Mouse (Mus musculus) induced T-regulatory cell, adult 2 months (primary cell): ENCODE data around the gene Gdpd1.
"Not testable (repeated sequence)": the region's sequence is repeated elsewhere in the genome, so short reads cannot be mapped to it uniquely, and the experiment has no call there.

Experiments
- DNase-seq: peaks from one replicate; pipeline ENCODE4 v3.0.0-alpha.2; 2012; ENCODE audit warnings: low read depth

Gdpd1 gene

GRCm38 (mm10) chr11:87026096-87026875, 47.6 kb downstream of the Gdpd1 start:
- no peak for DNase-seq

- DNase-seq, result no peak
These were observed 48.5 kb downstream of the Gdpd1 start for GRCm38 (mm10) chr11:87025351-87025750.

- DNase-seq, result not testable (repeated sequence)
These were observed 50.6 kb downstream of the Gdpd1 start for GRCm38 (mm10) chr11:87023240-87023639.

GRCm38 (mm10) chr11:87022765-87023164, 51.1 kb downstream of the Gdpd1 start:
- DNase-seq, result no peak

GRCm38 (mm10) chr11:87021551-87021950, 52.3 kb downstream of the Gdpd1 start:
- peak; percentile 13 for DNase-seq

GRCm38 (mm10) chr11:87020449-87020848, 53.4 kb downstream of the Gdpd1 start:
- DNase-seq, result no peak

- no peak for DNase-seq
These were observed 54.4 kb downstream of the Gdpd1 start for GRCm38 (mm10) chr11:87019431-87019830.

GRCm38 (mm10) chr11:87018081-87018480, 55.8 kb downstream of the Gdpd1 start:
- no peak for DNase-seq

- DNase-seq, result no peak
These were observed 58.2 kb downstream of the Gdpd1 start for GRCm38 (mm10) chr11:87015691-87016090.

- DNase-seq, result peak; percentile 74
These were observed 63.4 kb downstream of the Gdpd1 start for GRCm38 (mm10) chr11:87010476-87010875.

GRCm38 (mm10) chr11:87007371-87007770, 66.5 kb downstream of the Gdpd1 start:
- no peak for DNase-seq

GRCm38 (mm10) chr11:87004960-87005755, 68.7 kb downstream of the Gdpd1 start:
- no peak for DNase-seq

GRCm38 (mm10) chr11:87002078-87002829, 71.6 kb downstream of the Gdpd1 start:
- no peak for DNase-seq

- DNase-seq, result no peak
These were observed 72.6 kb downstream of the Gdpd1 start for GRCm38 (mm10) chr11:87001217-87001616.

GRCm38 (mm10) chr11:86996266-86996665, 77.6 kb downstream of the Gdpd1 start:
- DNase-seq, result no peak

- DNase-seq, result peak; percentile 80
These were observed 78.1 kb downstream of the Gdpd1 start for GRCm38 (mm10) chr11:86995625-86996221.

GRCm38 (mm10) chr11:86994791-86995624, 78.9 kb downstream of the Gdpd1 start:
- peak; percentile 75 for DNase-seq

GRCm38 (mm10) chr11:86994330-86994729, 79.5 kb downstream of the Gdpd1 start:
- no peak for DNase-seq

GRCm38 (mm10) chr11:86993041-86994037, 80.5 kb downstream of the Gdpd1 start, which contains the start of gene Ypel2:
Gene Ypel2 (minus strand): TSS chr11:86993707.
- DNase-seq, result peak; percentile 91
